Mouse (Mus musculus): ENCODE data around the gene Rassf3. TPM values are rescaled to one million over a fixed set of nuclear protein-coding genes. Genes with fewer than 3 reads are reported as not detected.

Gene Rassf3
- polyA plus RNA-seq, 1 experiment from 2014 or later, result 6.2 TPM

DNA sequence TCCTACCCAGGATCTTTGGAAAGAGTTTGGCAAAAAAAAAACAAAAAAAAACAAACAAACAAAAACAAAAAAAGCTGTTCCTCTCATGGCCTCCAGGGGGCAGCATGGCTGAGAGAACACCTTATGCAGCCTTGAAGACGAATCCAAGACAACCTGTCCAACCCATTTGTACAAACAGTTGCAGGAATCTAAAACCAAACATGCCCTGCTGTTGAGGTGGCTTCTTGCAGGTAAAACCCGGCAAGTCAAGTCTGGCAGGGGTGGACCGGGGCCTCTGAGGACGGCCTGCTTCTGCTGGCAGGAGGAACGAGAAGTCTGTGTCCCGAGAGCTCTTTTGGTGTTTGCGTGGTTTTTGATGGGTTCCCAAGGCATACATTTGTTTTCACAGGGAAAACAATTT lies 66.4 kb downstream of the Rassf3 start:
- peak; percentile 64 for DNase-seq (ENCODE audit: low spot score)

DNA sequence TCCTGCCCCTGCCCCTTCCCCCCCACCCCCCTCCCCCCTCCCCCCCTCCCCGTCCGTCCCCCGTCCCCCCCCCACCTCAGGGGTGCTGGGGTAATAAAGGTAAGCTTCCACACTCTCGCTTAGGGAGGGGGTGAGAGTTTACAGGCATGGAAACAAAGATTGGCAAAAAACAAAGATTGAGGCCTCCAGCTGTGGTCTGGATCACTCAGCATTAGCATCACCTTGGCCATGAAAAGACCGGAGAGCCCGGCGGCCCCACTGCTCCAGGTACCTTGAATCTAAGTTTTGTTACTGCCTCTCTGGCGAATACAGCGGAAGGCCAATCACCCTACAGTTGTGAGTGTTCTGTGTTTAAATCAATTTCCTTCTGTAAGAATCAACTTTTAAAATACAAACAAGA lies 72.2 kb downstream of the Rassf3 start:
- no peak for DNase-seq (ENCODE audit: low spot score)

DNA sequence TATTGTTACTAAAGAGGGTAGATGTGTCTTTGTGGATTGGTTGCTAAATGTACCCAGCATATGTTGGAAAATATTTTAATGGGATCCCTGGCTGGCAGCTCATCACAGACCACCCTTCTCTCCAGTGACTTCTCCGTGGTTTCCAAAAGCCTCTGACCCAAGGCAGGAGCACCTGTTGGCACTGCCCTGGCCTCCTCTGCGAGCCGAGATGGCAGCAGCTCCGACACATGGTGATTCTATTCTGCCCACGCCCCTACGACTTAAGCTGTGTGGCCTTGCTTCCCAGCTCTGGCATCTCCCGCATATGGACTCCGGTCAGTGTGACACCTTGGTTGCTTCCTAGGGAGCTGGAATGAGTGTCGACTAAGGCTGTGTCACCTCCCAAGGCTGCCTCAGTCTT lies 73.0 kb downstream of the Rassf3 start:
- DNase-seq (ENCODE audit: low spot score), result no peak

DNA sequence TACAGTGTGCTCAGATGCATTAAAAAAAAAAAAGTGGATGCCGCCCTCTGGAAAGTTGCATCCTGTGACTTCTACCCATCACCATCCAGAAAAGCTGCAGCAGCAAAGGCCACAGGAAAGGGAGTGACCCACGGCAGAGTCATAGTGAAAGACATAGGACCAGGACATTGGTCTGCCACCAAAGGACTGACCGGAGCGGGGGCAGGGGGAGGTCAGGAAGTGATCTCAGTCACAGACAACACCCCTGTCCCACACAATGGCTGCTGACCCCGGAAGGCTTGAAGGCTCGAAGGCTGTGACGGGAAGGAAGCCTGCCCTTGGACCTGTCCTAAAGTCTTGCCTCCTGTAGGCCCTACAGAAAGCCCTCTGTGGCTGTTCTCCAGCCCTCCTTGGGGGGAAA lies 75.1 kb downstream of the Rassf3 start:
- no peak for DNase-seq (ENCODE audit: low spot score)

DNA sequence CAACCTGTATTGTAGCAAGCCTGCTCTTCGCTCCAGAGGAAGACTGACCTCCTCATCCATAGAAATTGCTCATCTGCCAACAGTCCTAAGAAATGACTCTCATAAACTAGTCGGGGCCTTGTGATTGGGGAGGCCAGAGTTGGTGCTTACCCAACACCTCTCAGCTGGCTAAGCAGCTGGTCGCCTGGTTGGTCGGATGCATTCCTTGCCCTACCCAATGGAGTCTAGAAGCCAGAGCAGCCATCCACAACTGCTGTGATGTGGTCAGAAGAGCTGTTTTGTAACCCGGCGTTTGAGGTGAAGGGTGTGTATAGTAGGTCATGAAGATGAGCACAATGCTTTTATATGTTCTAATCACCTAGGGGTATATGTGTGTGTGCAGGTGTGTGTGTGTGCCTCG lies 77.5 kb downstream of the Rassf3 start:
- peak; percentile 55 for DNase-seq (ENCODE audit: low spot score)

DNA sequence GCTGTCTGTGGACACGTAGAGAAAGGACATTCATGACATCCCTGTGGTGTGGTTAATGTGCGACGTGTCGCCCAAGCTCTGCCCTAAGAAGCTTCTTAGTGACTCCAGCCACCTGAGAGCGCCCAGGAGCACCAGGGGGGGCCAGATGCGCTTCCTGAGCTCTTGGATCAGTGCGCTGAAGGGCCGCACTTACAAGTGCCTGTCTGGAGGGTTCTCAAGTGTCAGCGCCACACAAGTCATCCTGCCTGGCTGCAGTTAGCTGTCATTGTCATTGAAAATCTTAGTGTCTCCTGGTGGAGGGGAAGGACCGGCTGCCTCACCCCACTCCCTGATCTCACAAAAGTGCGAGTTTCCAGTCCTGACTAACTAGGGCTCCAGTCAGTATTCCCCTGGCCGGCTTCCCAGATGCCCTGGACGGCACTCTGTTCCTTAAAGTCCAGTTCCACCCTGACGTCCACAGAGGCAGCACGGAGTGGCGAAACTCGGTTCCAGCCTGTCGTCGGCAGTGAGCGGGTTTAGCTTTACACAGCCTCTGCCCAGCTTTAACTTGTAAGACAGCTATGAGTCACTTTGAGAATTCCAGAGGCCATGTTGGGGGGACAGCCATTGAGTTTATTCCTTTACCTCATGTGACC lies 80.5 kb downstream of the Rassf3 start:
- DNase-seq (ENCODE audit: low spot score), result no peak

DNA sequence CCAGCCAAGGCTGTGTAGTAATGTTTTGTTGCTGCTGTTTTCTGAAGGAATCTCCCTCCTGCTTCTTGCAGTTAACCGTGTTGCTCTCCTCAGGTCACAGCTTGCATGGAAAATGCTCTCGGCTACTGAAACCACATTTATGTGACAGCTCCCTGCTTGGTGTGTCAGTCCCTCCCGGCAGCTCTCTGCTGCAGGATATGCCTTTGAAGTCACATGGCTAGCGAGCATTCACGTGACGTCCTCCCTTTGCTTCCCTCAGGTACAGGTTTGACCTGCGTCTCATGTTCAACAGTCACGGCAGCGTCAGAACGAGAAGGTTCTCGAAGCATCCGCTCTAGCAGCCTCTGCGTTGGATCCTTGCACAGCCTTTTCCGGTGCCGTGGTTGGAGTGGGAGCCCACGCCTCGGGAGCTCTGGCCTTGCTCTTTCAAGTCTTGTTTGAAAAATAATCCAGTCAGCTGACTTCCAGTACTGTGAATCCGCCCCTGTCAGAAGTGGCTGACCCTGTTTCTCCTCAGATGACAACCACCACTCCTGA lies 81.3 kb downstream of the Rassf3 start:
- no peak for DNase-seq (ENCODE audit: low spot score)

DNA sequence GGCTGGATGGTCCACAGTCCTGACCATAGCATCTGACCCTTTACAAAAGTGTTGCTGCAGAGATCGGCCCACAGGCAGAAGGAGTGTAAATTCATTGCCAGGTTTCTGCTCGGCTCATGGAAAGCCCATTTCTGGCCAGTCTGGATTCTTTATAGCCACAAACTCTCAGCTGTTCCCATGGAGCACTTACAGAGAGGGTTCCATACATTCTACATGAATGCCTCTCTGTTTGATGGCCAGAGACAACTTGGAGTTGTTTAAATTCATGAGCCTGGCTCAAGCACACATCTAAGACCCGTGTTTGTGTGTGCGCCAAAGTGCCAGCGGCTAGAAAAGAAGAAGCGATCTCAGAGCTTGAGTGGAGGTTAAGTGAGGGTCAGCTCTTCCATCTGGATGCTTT lies 81.9 kb downstream of the Rassf3 start:
- DNase-seq (ENCODE audit: low spot score), result no peak

DNA sequence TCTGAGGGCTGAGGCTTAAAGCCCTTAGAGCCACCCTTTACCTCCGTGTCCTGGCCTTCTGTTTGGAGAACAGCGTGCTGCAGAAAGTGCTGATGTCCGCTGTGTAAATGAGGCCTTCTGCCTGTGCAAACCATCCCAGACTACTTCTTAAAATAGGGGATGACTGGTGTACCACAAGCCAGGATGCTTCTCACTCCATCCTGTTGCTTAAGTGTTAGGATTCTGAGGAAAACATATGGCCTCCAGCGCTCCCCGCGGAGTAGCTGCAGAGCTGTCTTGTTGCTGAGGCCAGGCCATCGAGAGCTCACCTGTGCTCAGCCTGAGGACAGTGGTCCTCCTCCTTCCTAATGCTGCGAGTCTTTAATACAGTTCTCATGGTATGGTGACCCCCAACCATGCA lies 84.2 kb downstream of the Rassf3 start:
- DNase-seq (ENCODE audit: low spot score), result no peak

DNA sequence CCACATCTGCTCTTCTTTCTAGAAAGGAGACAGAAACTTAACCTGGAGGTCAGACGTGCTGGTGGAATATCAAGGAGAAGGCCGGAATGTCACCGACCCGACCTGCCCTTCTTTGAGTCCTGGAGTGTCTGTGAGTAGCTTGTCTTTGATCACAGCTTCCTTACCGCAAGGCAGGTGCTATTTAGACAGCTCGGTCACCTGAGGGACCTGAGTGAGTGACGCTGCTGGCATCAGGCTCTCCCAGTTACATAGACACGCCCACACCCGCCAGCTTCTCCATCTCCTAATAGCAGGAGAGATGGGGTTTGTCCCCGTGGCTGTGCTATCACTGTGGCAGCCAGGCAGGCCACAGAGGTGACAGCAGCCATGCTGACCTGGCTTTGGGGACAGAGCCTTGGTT lies 85.5 kb downstream of the Rassf3 start:
- no peak for DNase-seq (ENCODE audit: low spot score)

DNA sequence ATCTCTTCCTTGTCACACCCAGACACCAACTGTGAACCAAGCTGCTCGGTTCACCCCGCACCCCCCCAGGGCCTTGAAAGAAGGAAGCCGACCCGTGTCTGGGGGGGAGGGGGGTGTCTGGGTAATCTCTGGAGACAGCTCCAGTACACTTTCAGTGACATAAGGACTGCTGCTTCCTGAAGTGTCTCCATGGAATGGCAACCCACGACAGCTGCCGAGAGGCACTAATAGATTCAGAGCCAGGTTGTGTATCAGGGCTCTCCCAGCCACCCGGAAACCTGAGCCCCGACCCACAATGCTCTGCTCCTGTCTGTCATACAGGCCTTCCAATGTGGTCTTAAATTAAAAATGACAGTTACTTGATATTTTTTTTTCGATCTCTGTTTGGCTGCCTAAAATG lies 89.8 kb downstream of the Rassf3 start:
- no peak for DNase-seq (ENCODE audit: low spot score)

DNA sequence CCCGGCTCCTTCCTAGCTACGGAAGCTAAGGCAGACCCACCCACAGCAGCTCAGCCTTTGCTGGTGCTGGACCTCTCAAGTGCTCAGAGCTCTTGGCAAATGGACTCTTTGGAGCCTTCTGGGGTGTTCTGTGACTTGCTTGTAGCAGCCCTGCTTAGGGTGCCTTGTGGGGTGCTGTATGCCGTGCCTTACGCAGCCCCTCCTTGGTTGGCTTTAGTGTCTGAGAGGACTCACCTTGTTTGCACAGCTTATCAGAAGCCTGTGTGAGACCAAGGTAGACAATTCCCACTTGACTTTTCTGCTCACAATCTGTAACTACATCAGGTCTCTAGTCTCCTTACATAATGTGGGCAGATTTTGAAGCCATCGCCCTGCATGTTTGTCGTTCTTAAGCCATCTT lies 90.5 kb downstream of the Rassf3 start:
- DNase-seq (ENCODE audit: low spot score), result no peak

DNA sequence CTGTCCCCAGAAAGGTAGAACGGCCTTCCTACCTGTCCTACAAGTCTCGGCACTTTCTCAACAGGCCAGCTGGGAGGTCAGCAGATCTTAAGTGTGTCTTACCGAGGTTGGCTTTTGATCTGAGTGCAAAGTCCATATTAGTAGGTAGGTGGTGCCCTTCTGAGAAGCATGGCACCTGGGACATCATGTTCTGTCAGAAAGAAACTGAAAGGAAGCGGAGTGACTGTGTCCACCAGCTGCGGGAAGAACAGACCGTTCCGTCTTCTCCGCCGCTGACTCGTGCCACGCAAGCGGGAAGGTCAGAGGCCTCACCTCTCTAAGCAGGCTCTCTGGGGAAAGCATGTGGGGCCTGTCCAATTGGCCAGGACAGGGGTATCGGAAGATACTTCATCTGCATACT lies 91.4 kb downstream of the Rassf3 start:
- no peak for DNase-seq (ENCODE audit: low spot score)

DNA sequence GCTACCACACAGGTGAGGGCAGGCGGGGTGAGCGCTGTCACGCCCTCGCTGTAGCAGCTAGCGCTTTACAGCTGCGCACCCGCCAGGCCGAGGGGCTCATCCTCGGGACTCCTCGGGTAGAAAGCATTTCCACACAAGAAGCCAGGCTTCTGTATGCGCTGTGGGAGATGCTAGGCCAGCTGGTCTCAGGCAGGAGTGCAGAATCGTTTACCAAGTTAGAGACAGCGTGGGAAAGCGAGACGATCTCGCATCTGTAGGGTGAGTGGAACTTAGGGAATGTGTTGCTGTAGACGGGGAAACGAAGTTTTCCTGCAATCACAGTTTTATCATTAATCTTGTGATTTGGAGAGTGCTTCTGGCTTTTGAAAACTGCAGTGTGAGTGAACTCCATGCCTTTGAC lies 94.9 kb downstream of the Rassf3 start:
- no peak for DNase-seq (ENCODE audit: low spot score)

DNA sequence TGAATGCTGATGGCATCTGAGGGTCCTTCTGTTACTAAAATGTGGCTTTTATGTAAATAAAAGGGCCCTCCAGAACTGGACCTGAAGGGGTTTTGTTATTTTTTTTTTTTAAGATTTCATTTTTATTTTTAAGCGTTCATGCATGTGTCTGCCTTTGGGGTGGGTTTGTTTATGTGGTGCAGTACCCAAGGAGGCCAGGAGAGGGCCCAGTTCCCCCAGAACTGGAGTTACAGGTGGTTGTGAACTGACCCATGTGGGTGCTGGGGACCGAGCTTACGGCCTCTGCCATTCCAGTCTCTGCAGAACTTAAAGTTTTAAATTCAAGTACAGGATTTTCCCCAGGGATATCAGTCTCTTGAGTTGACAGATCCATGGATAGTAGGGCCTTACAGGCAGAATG lies 96.8 kb downstream of the Rassf3 start:
- no peak for DNase-seq (ENCODE audit: low spot score)

DNA sequence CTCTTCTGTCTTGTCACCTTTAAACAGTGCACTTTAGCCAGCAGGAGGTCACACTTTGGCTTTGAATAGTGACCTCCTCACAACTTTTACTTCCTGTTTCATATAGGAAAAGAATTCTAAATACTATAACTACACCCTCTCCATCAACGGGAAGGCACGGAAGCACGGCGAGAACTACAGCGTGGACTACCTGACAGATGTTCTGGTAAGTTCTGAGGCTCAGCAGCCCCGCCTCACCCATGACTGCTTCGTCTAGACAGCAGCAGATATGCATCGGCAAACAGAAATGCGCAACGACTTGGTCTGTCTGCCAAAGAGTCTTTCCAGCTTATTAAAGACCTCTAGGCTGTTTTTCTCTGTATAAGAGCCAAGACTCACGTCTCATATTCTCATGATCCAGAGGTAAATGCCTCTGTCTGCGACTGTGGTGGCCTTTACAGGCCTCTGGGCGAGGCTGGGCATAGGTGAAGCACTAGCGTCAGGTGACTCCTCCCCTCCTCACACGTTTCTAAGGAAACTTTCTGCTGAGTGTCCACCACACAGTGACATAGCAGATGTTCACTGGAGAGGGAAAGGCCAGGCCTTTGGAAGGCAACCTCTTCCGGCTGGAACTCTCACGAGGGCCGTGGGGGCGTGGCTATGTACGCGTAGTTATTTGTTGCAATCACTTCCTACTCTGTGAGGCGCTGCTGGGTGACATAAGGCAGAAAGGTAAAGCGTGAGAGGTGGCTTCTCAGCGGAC lies 99.4 kb downstream of the Rassf3 start:
- DNase-seq (ENCODE audit: low spot score), result no peak

DNA sequence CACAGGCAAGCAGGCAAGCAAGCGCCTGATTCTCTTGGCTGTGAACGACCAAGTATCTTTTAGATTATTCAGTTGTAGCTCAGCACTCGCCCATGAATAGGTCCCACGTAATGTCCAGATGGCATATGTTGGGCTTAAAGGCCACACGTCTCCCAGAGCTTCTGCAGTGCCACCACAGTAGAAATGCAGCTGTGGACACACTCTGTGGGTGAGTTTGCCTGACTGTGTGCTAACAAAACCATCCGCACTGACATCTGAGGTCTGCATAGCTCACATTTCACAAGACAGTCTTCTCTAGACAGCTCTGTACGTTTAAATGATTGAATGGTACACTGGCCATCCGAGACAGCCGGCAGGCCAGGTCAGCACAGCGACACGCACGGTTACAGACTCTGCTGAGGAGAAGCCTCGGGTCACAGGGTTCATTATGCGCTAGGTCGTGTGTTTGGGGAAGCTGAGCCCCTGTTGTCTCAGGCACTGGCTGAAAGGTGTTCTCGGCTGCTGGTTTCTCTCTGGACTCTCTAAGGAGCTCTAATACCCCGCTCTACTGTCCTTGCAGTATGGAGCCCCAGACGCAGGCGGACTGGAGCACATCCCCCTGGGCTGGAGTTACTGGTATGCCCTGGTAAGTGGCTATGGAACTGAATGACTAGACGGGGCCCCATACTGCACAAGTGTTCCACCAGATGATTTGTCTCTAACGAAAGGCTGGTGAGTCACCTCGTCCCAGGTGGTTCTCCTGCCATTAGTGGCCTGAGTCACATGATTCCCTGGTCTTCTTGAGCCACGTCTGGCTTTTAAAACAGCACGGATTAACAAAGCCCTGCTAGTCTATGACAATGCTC lies 100.3 kb downstream of the Rassf3 start:
- no peak for DNase-seq (ENCODE audit: low spot score)

DNA sequence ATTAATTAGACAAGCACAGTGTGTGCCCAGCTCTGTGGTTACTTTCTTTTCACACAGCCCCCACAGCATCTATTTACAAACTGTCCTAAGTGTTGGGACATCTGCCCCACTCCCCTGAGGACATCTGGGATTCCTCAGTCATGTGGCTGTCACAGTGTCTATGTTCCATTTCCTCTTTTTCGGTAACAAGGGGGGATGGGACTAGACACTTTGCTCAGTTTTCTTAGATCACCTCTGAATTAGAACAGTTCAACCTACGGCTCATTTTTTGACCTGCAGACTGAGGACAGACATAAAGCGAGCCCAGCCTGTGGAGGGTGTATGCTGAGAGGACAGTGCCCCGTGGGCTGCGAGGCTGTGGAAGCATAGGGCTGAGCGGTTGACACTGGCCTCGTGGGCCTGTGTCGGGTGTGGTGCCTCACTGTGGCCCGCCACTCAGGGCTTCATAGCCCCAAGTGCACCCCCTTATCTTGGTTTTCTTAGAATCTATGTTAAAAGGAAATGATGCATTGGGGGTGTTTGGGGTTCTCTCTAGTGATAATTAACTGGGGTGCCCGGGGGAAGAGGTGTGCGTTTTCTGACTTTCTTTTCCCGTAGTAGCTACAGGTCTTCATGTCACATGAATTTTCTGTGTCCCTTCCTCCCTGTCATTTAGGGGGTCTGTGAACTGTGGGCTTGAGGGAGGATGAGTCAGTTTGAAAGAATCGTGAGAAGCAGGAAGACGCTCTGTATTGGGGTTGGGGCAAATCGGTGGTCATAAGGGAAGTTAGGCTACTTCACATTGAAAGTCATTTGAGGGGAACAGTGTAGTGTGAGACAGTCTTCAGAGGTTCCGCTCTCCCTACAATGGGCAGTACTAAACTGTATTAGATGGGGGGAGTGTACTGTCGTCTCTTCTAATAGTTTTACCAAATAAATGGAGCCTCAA lies 101.2 kb downstream of the Rassf3 start:
- DNase-seq (ENCODE audit: low spot score), result no peak

DNA sequence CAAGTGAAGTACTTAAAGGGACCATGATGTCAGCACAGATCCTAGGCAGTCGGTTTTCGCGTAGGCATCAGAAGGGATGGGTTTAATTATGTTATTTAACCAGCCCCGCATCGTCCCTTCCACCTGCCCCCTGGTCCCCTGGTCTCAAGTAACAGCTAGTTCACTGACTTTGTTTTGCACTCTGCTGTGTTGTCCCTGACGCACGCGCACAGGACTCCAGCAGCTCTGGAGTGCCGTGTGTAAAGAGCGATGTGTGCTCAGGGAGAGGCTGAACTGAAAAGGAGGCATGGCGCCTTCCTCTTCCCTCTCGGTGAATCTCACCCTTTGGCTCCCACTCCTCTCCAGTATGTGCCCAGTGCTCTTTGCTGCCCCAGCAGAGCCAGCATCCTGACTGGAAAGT lies 102.1 kb downstream of the Rassf3 start:
- DNase-seq (ENCODE audit: low spot score), result no peak

DNA sequence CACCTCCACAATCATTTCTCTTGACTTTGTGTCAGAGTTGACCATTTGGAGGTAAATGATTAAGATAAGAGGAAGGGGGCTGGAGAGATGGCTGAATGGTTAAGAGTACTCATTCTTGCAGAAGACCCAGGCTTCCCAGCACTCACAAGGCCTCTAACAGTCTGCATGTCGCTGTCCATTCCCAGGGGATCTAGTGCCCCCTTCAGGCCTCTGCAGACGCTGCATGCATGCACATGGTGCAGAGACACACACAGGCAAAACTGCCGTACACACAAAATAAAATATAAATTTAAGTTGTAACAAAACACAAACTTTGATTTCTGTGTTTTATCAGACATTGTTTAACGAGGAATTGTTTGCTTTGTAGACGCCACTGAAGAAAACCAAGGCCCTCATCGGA lies 105.4 kb downstream of the Rassf3 start:
- DNase-seq (ENCODE audit: low spot score), result no peak

Data from thymus, postnatal 0 days (tissue).